Mouse (Mus musculus) intestine, embryonic 14.5 days (tissue): Measurements from ENCODE around the gene Cacna1c. TPM values are rescaled to one million over a fixed set of nuclear protein-coding genes. Genes with fewer than 3 reads are reported as not detected.

Source experiments
- ATAC-seq: fragments of 200-750 bp; cut with Nextera tagmentation; replicated peaks from 2 replicates; pipeline ENCODE4 v1.8.0; 2017; ENCODE audit warnings: low read depth, moderate number of reproducible peaks, moderate TSS enrichment, moderate library complexity; ENCODE audit not compliant: low FRiP score, low TSS enrichment
- DNase-seq: peaks from one replicate; pipeline ENCODE4 v3.0.0-alpha.2; 2018; ENCODE audit warnings: low spot score
- H3K27ac ChIP-seq: fragments of 300-500 bp; sonication (generic); 2 replicates; pipeline ENCODE4 v1.5.1; 2014; ENCODE audit warnings: low read depth, mild to moderate bottlenecking, control low read depth
- H3K27me3 ChIP-seq: fragments of 300-500 bp; sonication (generic); replicated peaks from 2 replicates; pipeline ENCODE4 v1.6.1; 2014; ENCODE audit warnings: low read length, control low read depth; ENCODE audit not compliant: control insufficient read depth, insufficient read depth
- H3K36me3 ChIP-seq: fragments of 300-500 bp; sonication (generic); 2 replicates; pipeline ENCODE4 v1.6.1; 2014; ENCODE audit warnings: low read length, control low read depth; ENCODE audit not compliant: control insufficient read depth, insufficient read depth
- H3K4me1 ChIP-seq: fragments of 300-500 bp; sonication (generic); replicated peaks from 2 replicates; pipeline ENCODE4 v1.6.1; 2014; ENCODE audit warnings: low read length, control low read depth, mixed read lengths; ENCODE audit not compliant: control insufficient read depth, insufficient read depth
- H3K4me2 ChIP-seq: fragments of 300-500 bp; sonication (generic); 2 replicates; pipeline ENCODE4 v1.6.1; 2014; ENCODE audit warnings: low read length
- H3K4me3 ChIP-seq: fragments of 300-500 bp; sonication (generic); 2 replicates; pipeline ENCODE4 v1.5.1; 2014; ENCODE audit warnings: low read depth, low read length, control low read depth, mixed read lengths
- H3K9ac ChIP-seq: fragments of 300-500 bp; sonication (generic); 2 replicates; pipeline ENCODE4 v1.6.1; 2014; ENCODE audit warnings: mild to moderate bottlenecking, low read length
- H3K9me3 ChIP-seq: fragments of 300-500 bp; sonication (generic); 2 replicates; pipeline ENCODE4 v1.6.1; 2016; ENCODE audit warnings: low read length, control low read depth; ENCODE audit not compliant: control insufficient read depth
- WGBS: fragments of 180-500 bp; shearing (Covaris S2); extraction: QIAGEN DNeasy Blood & Tissue Kit; methylation state at CpG from one replicate; pipeline ENCODE4 v1.1.7; 2014; 5-methylcytosine and 5-hydroxymethylcytosine counted together
- polyA plus RNA-seq: library from polyadenylated mRNA; unstranded; fragments of >200 nt; fragmentation: Nextera tagmentation; extraction: Ambion mirVana; gene quantifications from 2 replicates; pipeline ENCODE4 v1.2.1, GENCODE M21; 2014

Cacna1c gene
- polyA plus RNA-seq, 1 experiment from 2014 or later: 6.5 TPM

GRCm38 (mm10) chr6:118758290-118758907 lies 437.8 kb downstream of the Cacna1c start:
- 65% methylated on average over 7 of the region's 7 CpGs for WGBS
- Histone ChIP-seq H3K9me3 (no peaks in the 10 kb centered on the region), H3K36me3 (no peaks in the 10 kb centered on the region), H3K27me3 (no peaks in the 10 kb centered on the region), H3K9ac (no peak overlapping the region), H3K4me1 (no peaks in the 10 kb centered on the region), H3K4me2 (no peak overlapping the region), H3K4me3 (no peak overlapping the region), H3K27ac (no peak overlapping the region)
- DNase-seq: no peak
- no peak for ATAC-seq

- WGBS: 84% methylated on average over 12 of the region's 12 CpGs
- DNase-seq (no peak), ATAC-seq (no peak)
- Histone ChIP-seq H3K27me3 (no peaks in the 10 kb centered on the region), H3K36me3 (no peaks in the 10 kb centered on the region), H3K4me3 (no peak overlapping the region), H3K27ac (no peak overlapping the region), H3K9ac (no peak overlapping the region), H3K4me1 (no peaks in the 10 kb centered on the region), H3K9me3 (no peaks in the 10 kb centered on the region), H3K4me2 (no peak overlapping the region)
These were observed 438.5 kb downstream of the Cacna1c start for GRCm38 (mm10) chr6:118757533-118758289.

GRCm38 (mm10) chr6:118756511-118756910 lies 439.7 kb downstream of the Cacna1c start:
- no peaks in the 10 kb centered on the region for H3K27me3 ChIP-seq
- H3K4me2 ChIP-seq: no peak overlapping the region
- no peak for DNase-seq
- no peak overlapping the region for H3K9ac ChIP-seq
- WGBS: 38% methylated on average over 4 of the region's 4 CpGs
- no peaks in the 10 kb centered on the region for H3K36me3 ChIP-seq
- H3K4me1 ChIP-seq: no peaks in the 10 kb centered on the region
- ATAC-seq: no peak
- H3K9me3 ChIP-seq: no peaks in the 10 kb centered on the region
- no peak overlapping the region for H3K4me3 ChIP-seq
- no peak overlapping the region for H3K27ac ChIP-seq

DNA sequence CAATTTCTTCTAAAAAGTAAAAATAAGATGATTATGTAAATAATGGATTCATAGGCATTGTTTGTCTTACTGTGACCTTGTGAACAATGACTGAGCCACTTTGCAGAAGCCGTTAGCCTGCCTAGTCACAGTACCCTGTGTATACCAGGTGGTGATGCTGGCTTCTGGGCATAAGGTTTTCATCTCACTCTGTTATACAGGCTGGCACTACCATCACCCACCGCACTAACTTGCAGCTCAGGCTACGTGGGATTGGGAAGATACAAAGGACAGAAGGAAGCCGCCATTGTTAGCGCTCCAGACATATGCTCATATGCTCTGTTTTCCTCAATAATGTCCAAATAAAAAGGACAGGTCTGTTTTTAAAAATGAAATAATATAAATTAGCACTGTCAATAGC lies 440.4 kb downstream of the Cacna1c start:
- no peak overlapping the region for H3K9ac ChIP-seq
- no peaks in the 10 kb centered on the region for H3K4me1 ChIP-seq
- H3K4me2 ChIP-seq: no peak overlapping the region
- no peak for DNase-seq
- ATAC-seq: no peak
- no peak overlapping the region for H3K27ac ChIP-seq
- no peak overlapping the region for H3K4me3 ChIP-seq
- H3K9me3 ChIP-seq: no peaks in the 10 kb centered on the region
- no peaks in the 10 kb centered on the region for H3K36me3 ChIP-seq
- no peaks in the 10 kb centered on the region for H3K27me3 ChIP-seq
- 95% methylated on average over 5 of the region's 5 CpGs for WGBS

GRCm38 (mm10) chr6:118754439-118754838 lies 441.8 kb downstream of the Cacna1c start:
- Histone ChIP-seq H3K4me1 (no peaks in the 10 kb centered on the region), H3K4me2 (no peak overlapping the region), H3K9ac (no peak overlapping the region), H3K27ac (no peak overlapping the region), H3K4me3 (no peak overlapping the region), H3K36me3 (no peaks in the 10 kb centered on the region), H3K27me3 (no peaks in the 10 kb centered on the region), H3K9me3 (no peaks in the 10 kb centered on the region)
- WGBS: 66% methylated on average over 3 of the region's 3 CpGs
- ATAC-seq (no peak), DNase-seq (no peak)

- Histone ChIP-seq H3K9ac (no peak overlapping the region), H3K4me1 (no peaks in the 10 kb centered on the region), H3K9me3 (no peaks in the 10 kb centered on the region), H3K36me3 (no peaks in the 10 kb centered on the region), H3K27me3 (no peaks in the 10 kb centered on the region), H3K4me3 (no peak overlapping the region), H3K4me2 (no peak overlapping the region), H3K27ac (no peak overlapping the region)
- ATAC-seq (no peak), DNase-seq (no peak)
- 93% methylated on average over 8 of the region's 8 CpGs for WGBS
These were observed 442.4 kb downstream of the Cacna1c start for GRCm38 (mm10) chr6:118753787-118754186.

DNA sequence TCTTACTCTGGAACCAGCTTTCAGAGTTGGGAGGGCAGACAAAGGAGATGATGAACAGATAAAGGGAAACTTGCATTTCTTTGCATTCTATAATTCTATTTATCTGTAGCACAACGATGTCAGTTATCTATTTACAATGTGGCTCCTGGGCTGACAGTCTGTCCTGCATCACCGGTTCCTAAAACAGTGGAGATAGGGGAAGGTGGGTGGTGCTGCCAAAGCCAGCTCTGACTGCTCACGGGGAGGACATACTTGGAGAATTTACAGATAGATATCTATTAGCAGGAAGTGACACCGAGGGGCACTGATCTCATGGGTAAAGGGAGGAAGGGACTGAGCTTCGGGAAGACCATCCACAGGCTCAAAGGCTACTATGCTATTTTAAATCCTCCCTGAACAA lies 443.2 kb downstream of the Cacna1c start:
- Histone ChIP-seq H3K4me1 (no peaks in the 10 kb centered on the region), H3K36me3 (no peaks in the 10 kb centered on the region), H3K4me2 (no peak overlapping the region), H3K4me3 (no peak overlapping the region), H3K27me3 (no peaks in the 10 kb centered on the region), H3K9ac (no peak overlapping the region), H3K9me3 (no peaks in the 10 kb centered on the region), H3K27ac (no peak overlapping the region)
- WGBS: 52% methylated on average over 5 of the region's 5 CpGs
- ATAC-seq (no peak), DNase-seq (no peak)

DNA sequence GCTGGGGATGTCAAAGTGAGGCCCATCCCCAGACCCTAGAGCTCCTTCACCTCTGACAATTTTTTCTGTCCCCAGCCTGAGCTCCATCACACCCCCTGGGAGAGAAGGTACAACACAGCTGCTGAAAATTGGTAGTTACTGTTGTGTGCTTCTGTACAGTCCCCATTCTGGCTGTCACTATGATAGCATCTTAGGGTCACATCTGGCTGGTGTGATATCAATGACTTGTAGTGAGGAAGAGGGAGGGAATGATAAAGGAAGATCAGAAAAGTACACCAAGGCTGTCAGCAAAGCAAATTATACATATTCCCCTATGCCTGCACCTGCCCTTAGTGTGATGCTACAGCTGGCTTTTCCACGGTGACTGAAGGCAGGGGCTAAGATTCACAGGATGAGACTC lies 446.9 kb downstream of the Cacna1c start:
- Histone ChIP-seq H3K4me3 (no peak overlapping the region), H3K27me3 (no peaks in the 10 kb centered on the region), H3K4me2 (no peak overlapping the region), H3K9me3 (no peaks in the 10 kb centered on the region), H3K9ac (no peak overlapping the region), H3K36me3 (no peaks in the 10 kb centered on the region), H3K27ac (no peak overlapping the region), H3K4me1 (no peaks in the 10 kb centered on the region)
- no peak for ATAC-seq
- no peak for DNase-seq
- WGBS: 92% methylated on average over 1 of the region's 1 CpGs

DNA sequence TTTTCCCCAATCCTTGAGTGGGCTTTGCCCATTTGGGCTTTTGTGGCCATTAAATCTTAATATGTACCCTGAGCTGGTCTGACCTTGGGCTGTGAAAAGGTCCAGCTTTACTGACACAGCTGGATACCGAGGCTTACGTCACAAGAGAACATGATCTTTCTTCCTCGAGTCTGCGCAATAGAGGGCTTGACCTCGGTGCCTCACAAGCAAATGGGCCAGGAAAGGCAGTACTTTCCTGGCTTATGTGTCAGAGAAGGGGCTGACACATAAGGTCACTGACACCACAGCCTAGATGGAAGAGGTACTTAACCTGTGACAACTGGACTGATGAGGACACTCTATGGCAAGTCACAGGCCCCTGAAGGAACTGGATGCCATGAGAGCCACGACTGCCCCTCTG lies 453.5 kb downstream of the Cacna1c start:
- Histone ChIP-seq H3K4me2 (no peak overlapping the region), H3K27ac (no peak overlapping the region), H3K4me3 (no peak overlapping the region), H3K9me3 (no peaks in the 10 kb centered on the region), H3K9ac (no peak overlapping the region), H3K36me3 (no peaks in the 10 kb centered on the region), H3K27me3 (no peaks in the 10 kb centered on the region), H3K4me1 (no peaks in the 10 kb centered on the region)
- ATAC-seq (no peak), DNase-seq (no peak)
- WGBS: 79% methylated on average over 6 of the region's 6 CpGs
